Mouse (Mus musculus): Measurements from ENCODE around the gene Tc2n. TPM values are rescaled to one million over a fixed set of nuclear protein-coding genes. Genes with fewer than 3 reads are reported as not detected.
"Not testable (repeated sequence)": the region's sequence is repeated elsewhere in the genome, so short reads cannot be mapped to it uniquely, and the experiment has no call there.

Tc2n gene
- polyA plus RNA-seq, 1 experiment = 0.10 TPM

DNA sequence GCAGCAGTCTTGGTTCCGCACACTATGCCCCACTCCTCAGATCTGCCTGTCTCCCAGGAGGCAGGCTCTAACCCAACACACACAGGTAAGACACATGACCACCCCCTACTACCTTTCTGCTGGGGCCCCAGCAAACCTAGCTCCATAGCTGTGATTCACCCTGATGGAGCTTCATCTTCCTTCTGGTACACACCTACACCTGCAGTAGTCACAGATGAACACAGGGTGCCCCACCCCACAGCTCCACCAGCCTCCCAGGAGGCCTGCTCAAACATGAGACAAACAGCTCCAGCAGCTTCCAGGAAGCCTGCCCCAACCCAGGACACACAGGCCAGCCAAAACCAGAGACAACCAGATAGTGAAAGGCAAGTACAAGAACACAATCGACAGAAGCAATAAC is 50.8 kb downstream of the Tc2n start:
- TF ChIP-seq CTCF (IDR thresholded peaks at IDR 0.05; ENCODE audit: borderline replicate concordance, insufficient read depth, low read depth, low read length) (no peak), POLR2A (IDR thresholded peaks at IDR 0.05; ENCODE audit: borderline replicate concordance, insufficient read depth, low read length) (no peak)
- DNase-seq = no peak
- no peaks in the 10 kb centered on the region for H3K4me1 ChIP-seq (ENCODE audit: control insufficient read depth, insufficient read depth, low read length)
- 88% methylated on average over 2 of the region's 2 CpGs for WGBS
- H3K4me3 ChIP-seq (replicated peaks; ENCODE audit: insufficient read depth, low read depth, low read length) = no peak overlapping the region
- H3K27ac ChIP-seq (ENCODE audit: insufficient read depth, low read length) = no peak overlapping the region
- no peaks in the 10 kb centered on the region for H3K27me3 ChIP-seq (ENCODE audit: control insufficient read depth, insufficient read depth, low read length)

DNA sequence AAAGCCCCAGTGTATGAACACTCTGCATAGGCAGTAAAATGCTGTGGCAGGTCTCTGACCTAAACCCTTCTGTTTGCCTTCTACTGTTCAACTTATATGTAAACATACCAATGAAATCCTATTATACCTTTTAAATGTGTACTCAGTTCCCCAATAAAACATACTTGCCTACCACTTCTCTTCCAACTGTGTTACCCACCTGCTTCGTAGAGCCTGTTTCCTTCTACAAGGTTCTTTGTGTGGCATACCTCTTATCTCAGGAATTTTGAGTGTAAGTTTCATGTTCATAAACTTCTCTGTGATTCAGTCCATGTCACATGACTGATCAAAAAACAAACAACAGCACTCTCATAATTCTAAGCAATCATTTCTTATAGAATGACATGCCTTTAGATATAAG is 85.2 kb downstream of the Tc2n start:
- 82% methylated on average over 1 of the region's 1 CpGs for WGBS
- no peak overlapping the region for H3K27ac ChIP-seq (ENCODE audit: insufficient read depth, low read length)
- H3K4me1 ChIP-seq (ENCODE audit: control insufficient read depth, insufficient read depth, low read length) = no peaks in the 10 kb centered on the region
- TF ChIP-seq CTCF (IDR thresholded peaks at IDR 0.05; ENCODE audit: borderline replicate concordance, insufficient read depth, low read depth, low read length) (no peak), POLR2A (IDR thresholded peaks at IDR 0.05; ENCODE audit: borderline replicate concordance, insufficient read depth, low read length) (no peak)
- H3K27me3 ChIP-seq (ENCODE audit: control insufficient read depth, insufficient read depth, low read length) = no peaks in the 10 kb centered on the region
- DNase-seq = no peak
- no peak overlapping the region for H3K4me3 ChIP-seq (replicated peaks; ENCODE audit: insufficient read depth, low read depth, low read length)

DNA sequence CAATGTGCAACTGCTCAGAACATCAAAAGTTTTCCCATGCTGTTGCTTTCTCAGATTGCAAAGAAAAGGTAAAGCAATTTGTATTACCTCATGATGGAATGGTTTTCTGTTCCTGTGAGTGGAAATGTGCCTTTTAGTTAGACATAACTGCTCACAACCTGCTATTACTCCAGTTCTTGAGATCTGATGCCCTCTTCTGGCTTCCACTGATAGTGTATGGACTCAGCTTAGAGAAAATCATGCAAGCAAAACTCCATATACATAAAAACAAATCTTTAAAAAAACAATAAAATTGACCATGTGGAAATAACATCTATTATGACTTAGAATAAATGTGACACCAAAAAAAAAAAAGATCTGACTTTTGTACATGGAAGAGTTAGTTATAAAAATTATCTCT is 111.7 kb downstream of the Tc2n start:
- not testable (repeated sequence) for H3K4me1 ChIP-seq (ENCODE audit: control insufficient read depth, insufficient read depth, low read length); H3K4me3 ChIP-seq (replicated peaks; ENCODE audit: insufficient read depth, low read depth, low read length); DNase-seq; H3K27ac ChIP-seq (ENCODE audit: insufficient read depth, low read length); H3K27me3 ChIP-seq (ENCODE audit: control insufficient read depth, insufficient read depth, low read length)

Other genes with a start within 250 kb of the Tc2n start
- gene Fbln5, start 100.5 kb upstream of the Tc2n start, polyA plus RNA-seq (2012; rRNA removed) = 8.2 and 8.9 TPM in 2 replicates
- gene Trip11, start 194.7 kb upstream of the Tc2n start, polyA plus RNA-seq (2012; rRNA removed) = 13.8 and 14.0 TPM in 2 replicates
- 13.3 TPM in 2 replicates for gene Atxn3, start 239.7 kb upstream of the Tc2n start, polyA plus RNA-seq (2012; rRNA removed)

All from cerebellum, adult 2 months (tissue).